Mouse (Mus musculus) layer of hippocampus, adult 18-20 months (tissue): ENCODE results near the gene Jarid2. TPM values are rescaled to one million over a fixed set of nuclear protein-coding genes. Genes with fewer than 3 reads are reported as not detected.
A peak's percentile ranks its signal among the peaks of the same experiment; 100 is the strongest.

ENCODE experiments used
- DNase-seq, 2 experiments: peaks; one replicate each; pipeline ENCODE4 v3.0.0; 2022; ENCODE audit warnings: low spot score in 2 of 2
- total RNA-seq, 2 experiments: library from RNA; stranded (reverse); gene quantifications; 2 replicates each; pipeline ENCODE4 v1.2.3; 2021

Jarid2 gene
- total RNA-seq, 2 experiments from 2014 or later: 26.1 to 29.3 TPM

GRCm38 (mm10) chr13:44775396-44775795 lies 46.1 kb downstream of the Jarid2 start:
- DNase-seq: no peak

GRCm38 (mm10) chr13:44780506-44780905 lies 51.2 kb downstream of the Jarid2 start:
- DNase-seq: no peak

- no peak for DNase-seq
Measured at GRCm38 (mm10) chr13:44781126-44781525, 51.9 kb downstream of the Jarid2 start.

- no peak for DNase-seq
Measured at GRCm38 (mm10) chr13:44784551-44784950, 55.3 kb downstream of the Jarid2 start.

GRCm38 (mm10) chr13:44786291-44786690 lies 57.0 kb downstream of the Jarid2 start:
- peak in 1 of 2 experiments; percentile 41 for DNase-seq

GRCm38 (mm10) chr13:44788352-44789125 lies 59.3 kb downstream of the Jarid2 start:
- no peak for DNase-seq

GRCm38 (mm10) chr13:44789982-44790381 lies 60.7 kb downstream of the Jarid2 start:
- DNase-seq: no peak

- no peak for DNase-seq
Measured at GRCm38 (mm10) chr13:44792361-44792892, 63.2 kb downstream of the Jarid2 start.

GRCm38 (mm10) chr13:44795891-44796290 lies 66.6 kb downstream of the Jarid2 start:
- no peak for DNase-seq

- DNase-seq: no peak
Measured at GRCm38 (mm10) chr13:44796775-44797174, 67.5 kb downstream of the Jarid2 start.

- DNase-seq: no peak
Measured at GRCm38 (mm10) chr13:44798280-44798679, 69.0 kb downstream of the Jarid2 start.

- DNase-seq: no peak
Measured at GRCm38 (mm10) chr13:44799166-44799565, 69.9 kb downstream of the Jarid2 start.

- peak in 1 of 2 experiments; percentile 56 for DNase-seq
Measured at GRCm38 (mm10) chr13:44800059-44800458, 70.8 kb downstream of the Jarid2 start.

- DNase-seq: peak in 1 of 2 experiments; percentile 47
Measured at GRCm38 (mm10) chr13:44804876-44805275, 75.6 kb downstream of the Jarid2 start.

- DNase-seq: no peak
Measured at GRCm38 (mm10) chr13:44808307-44808706, 79.0 kb downstream of the Jarid2 start.

GRCm38 (mm10) chr13:44811021-44811420 lies 81.7 kb downstream of the Jarid2 start:
- DNase-seq: no peak

- no peak for DNase-seq
Measured at GRCm38 (mm10) chr13:44811601-44812000, 82.3 kb downstream of the Jarid2 start.

- DNase-seq: no peak
Measured at GRCm38 (mm10) chr13:44812381-44812780, 83.1 kb downstream of the Jarid2 start.

GRCm38 (mm10) chr13:44819400-44819799 lies 90.1 kb downstream of the Jarid2 start:
- DNase-seq: peak in 1 of 2 experiments; percentile 54

- DNase-seq: no peak
Measured at GRCm38 (mm10) chr13:44822578-44822977, 93.3 kb downstream of the Jarid2 start.

- no peak for DNase-seq
Measured at GRCm38 (mm10) chr13:44828903-44829302, 99.6 kb downstream of the Jarid2 start.

- DNase-seq: no peak
Measured at GRCm38 (mm10) chr13:44832104-44832503, 102.8 kb downstream of the Jarid2 start.

- no peak for DNase-seq
Measured at GRCm38 (mm10) chr13:44832866-44833265, 103.6 kb downstream of the Jarid2 start.
